Mouse (Mus musculus) T-helper 1 cell (primary cell): ENCODE results near the gene Meioc.
"Not testable (repeated sequence)": the region's sequence is repeated elsewhere in the genome, so short reads cannot be mapped to it uniquely, and the experiment has no call there.

Experiments used
- in situ Hi-C: fragments of 300-600 bp; cut with MboI, MseI; formaldehyde crosslinking; loops from one replicate; pipeline ENCODE4 v1.15.1; 2025; ENCODE audit warnings: high pct_unique_total_duplicates

The Meioc gene

DNA sequence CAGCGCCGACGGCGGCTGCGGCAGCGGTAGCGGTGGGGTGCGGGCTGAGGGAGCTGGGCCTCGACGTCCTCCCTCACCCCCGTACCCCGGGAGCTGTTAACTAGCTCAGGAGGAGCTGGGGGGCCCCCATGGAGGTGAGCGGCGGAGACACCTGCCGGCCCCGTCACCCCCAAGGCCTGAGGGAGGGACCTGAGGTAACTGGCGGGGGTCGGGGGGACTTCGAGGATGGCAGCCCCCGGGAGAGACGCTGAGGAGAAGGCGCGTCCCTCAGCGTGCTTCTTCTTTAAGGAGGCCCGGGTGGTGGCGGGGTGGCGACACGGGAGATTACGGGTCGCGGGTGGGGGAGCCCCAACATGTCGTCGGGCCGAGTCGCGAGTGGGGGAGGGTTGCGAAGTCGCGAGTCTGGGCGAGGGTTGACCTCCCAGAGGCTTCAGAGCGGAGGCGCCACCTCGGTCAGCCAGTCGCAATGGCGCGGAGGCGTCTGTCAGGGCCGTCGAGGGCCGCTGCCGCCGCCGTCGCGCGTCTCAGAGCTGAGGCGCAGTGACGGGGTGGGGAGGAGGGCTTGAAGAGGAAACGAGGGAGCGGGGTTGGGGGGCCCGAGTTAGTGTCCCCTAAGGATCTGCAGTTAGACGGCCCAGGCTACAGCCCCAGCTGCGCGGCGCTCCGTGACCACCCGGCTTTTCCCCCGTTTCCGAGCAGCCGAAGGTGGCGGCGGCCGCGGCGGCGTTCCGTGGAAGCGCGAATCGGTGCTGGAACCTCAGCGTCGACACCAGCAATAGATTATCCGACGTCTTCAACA is 2.3 kb downstream of the Meioc start:
- in situ Hi-C loops: no loop called here

- in situ Hi-C loops: no loop called here
Measured at GRCm38 (mm10) chr11:102690162-102690561, 26.6 kb downstream of the Meioc start.

GRCm38 (mm10) chr11:102695289-102695688 is 31.8 kb downstream of the Meioc start:
- in situ Hi-C loops: loop anchor here (5.0 kb wide), 1 partner anchor 987 kb away; no protein-coding TSS in a partner anchor

DNA sequence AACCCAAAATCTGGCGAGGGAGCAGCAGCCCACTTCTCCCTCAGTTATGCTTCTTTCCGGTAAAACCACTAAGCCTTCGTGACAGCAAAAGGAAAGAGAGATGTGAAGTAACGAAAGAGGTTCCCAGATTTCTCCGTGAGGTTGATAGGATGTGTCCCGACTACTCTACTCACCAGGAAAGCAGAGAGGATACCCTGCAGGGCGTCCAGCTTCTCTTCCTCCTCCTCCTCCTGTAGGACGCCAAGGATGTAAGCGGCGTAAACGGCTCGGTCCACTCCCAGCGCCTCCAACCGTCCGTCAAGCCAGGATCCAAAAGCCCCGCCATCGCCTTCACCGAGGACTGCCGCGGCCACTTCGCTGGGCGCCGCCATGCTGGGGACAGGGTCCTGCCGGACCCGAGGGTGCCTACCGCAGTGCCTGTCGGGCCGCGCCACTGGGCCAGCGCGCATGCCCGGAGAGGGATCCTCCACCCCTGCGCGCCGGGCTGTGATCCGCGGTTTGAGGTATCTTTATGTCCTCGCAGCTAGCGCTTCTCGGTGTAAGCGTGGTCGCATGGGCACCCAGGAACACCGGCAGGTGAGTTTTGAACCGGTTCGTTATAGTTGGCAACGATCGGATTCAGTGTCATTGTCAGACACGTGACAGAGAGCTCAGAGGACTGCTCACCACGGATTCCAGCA is 34.0 kb downstream of the Meioc start, which contains the start of gene Ccdc43:
Gene Ccdc43 (minus strand): TSS at position 445 of the 680 bp plus-strand sequence.
- in situ Hi-C loops: loop anchor here (5.0 kb wide), 1 partner anchor 985 kb away; no protein-coding TSS in a partner anchor

DNA sequence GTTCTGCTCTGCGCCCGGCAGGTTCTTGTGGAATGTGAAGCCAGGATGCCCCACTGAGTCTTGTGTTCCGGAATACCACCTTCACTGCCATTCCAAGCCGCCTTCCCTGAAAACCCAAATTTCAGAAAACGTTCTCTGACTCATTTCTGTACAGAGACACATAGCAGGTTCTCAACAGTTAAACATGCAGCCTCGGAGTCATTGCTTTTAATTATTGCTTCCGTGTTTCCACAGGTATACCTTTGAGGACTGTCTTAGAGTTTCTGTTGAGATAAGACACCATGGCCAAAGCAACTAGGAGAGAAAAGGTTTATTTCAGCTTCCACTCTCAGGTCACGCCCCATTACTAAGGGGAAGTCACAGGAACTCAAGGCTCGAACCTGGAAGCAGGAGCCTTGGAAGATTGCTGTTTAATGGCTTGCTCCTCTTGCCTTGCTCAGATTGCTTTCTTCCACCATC is 34.5 kb downstream of the Meioc start:
- in situ Hi-C loops: loop anchor here (5.0 kb wide), 1 partner anchor 984 kb away; no protein-coding TSS in a partner anchor

DNA sequence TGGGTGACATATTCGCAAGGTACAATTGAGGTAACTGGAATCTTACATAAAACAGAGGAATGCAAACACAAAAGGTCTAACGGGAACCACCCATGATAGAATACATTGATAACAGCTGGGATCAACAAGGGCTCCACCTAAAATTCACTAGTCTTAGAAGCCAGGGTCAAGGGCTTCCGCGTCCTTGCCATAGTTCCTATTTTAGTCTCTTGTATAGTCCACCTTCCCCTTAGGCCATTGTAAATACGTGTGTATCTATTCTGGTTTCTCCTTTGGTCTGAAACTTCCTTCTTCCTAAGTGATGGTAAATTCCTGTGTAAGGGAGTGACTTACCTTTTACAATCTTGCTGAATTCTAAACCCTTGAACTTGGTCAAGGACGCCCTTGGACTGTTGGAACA is 38.7 kb downstream of the Meioc start:
- in situ Hi-C loops: not testable (repeated sequence)

DNA sequence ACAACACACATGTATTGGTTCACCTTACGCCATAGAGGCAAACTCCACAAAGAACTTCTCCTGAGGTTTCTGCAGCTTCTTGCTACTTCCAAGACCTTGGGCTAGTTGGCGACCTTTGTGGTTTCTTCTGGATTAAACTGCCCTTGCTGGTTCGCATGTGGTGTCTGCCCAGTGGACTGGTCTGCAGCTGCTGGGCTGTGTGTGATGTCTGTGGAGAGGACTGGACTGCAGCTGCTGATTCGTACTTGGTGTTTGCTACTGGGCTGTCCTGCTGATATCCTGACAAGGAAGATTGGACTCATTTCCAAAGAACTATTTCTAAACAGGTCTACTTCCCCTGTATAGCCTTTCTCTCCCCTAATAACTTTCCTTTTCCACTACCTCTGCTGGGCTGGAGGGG is 48.9 kb downstream of the Meioc start:
- in situ Hi-C loops: no loop called here

GRCm38 (mm10) chr11:102714578-102714977 is 51.1 kb downstream of the Meioc start:
- in situ Hi-C loops: not testable (repeated sequence)

DNA sequence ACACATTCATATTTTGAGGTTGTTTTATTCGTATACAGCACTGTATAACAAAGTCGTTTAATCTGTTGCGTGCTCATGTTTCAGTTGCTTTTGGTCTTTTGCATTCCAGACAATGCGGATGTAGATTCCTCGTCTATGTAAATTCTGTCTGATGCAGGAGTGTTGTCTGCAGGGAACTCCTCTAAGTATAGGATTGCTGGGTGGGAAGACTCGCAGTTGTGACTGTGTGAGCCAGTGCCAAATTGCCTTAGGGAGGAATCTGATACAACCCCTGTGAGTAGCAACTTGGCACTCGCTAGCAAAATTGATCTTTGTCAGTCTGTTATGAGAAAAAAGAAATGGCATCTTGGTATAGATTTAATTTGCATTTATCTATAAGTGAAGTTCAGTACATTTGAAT is 52.6 kb downstream of the Meioc start:
- in situ Hi-C loops: no loop called here

DNA sequence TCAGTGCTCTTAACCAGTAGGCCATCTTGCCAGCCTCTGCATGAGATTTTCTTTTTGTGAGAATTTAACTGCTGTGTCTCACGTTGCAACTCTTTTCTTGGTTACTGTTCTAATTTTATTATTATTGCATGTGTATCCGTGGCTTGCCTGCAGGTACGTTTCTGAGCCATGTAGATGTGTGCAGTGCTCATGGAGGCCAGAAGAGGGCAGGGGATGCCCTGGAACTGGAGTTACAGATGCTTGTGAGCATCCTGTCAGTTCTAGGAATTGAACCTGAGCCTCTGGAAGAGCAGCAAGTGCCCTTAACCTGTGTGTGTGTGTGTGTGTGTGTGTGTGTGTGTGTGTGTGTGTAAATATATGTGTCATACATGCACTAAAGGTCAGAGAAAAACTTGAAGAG is 62.1 kb downstream of the Meioc start:
- in situ Hi-C loops: no loop called here

DNA sequence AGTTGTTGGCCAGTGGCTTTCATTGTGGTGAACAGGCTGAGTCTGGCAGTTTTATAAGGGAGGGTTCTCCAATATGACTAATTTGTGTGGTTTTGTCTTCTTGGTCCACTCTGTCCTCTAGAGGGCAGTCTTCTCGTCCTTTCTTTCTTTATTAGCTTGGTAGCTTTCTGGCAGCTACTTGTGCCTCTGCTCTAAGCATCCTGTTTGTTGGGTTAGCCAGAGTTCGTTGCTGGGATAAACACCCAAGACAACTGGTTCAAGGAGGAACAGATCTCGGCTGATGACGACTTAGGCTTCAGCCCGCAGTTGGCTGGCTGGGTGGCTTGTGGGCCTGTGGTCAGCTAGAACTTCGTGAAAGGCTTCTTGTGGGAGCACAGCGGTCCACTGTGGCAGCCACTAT is 65.1 kb downstream of the Meioc start:
- in situ Hi-C loops: no loop called here

DNA sequence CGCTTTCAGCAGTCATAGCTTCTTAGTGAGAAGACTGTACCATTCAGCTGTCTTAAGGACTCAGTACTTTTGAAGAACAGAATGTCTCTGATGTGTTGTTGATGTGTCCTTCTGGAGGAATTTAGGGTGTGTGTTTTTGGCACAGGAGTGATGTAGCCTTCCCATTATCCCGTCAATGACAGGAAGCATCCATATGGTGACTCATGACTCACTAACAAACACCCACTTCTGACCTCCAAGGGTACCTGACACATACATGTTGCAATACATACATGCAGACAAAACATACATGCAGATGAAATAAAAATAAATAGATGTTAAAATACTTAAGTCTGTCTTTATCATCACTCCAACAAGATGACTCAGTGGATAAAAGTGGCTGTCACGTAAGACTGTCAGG is 66.3 kb downstream of the Meioc start:
- in situ Hi-C loops: no loop called here

- in situ Hi-C loops: no loop called here
Measured at GRCm38 (mm10) chr11:102731366-102731765, 67.8 kb downstream of the Meioc start.
